Mouse (Mus musculus): Measurements from ENCODE around the gene Dync2li1. TPM values are rescaled to one million over a fixed set of nuclear protein-coding genes. Genes with fewer than 3 reads are reported as not detected.

The Dync2li1 gene
- total RNA-seq (2021) = 1 to 10 TPM; 6.8 TPM
- long read RNA-seq, experiment 1, transcript Dync2li1-201 (13 exons, 1,354 nt) = major isoform, 10 of 11 reads
- long read RNA-seq, experiment 1, partial matches to known transcripts = 0 of 11 reads
- long read RNA-seq, experiment 1, other reads (novel, unspliced or antisense) = 1 of 11 reads
- long read RNA-seq, experiment 2, transcript Dync2li1-201 (13 exons, 1,354 nt) = major isoform, 11 of 12 reads
- long read RNA-seq, experiment 2, partial matches to known transcripts = 0 of 12 reads
- long read RNA-seq, experiment 2, other reads (novel, unspliced or antisense) = 1 of 12 reads

DNA sequence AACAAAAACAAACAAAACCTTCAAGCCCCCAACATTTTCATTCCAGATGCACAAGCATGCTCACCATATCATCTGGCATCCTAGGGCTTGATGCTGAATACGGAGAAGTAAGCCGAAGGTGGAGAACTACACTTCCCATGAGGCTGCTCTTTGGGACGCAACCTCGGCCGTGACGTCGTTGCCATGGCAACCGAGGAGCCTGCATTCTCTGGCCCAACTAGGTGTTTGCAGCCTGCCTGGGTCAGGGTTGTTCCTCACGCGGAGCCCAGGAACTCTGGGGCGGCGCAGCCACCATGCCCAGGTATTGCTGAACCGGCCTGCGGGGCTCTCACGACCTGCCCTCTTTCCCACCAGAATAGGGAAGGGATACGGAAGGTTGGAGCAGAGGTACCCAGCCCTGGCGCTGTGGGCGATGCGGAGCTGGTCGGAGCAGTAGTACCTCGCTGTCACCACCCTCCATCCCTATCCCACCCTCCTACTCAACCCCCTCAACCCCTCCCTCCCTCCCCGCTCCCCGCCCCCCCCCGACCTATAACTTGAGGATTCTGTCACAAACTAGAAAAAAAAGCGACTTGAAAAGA lies at the start of gene Dync2li1:
Gene Dync2li1, plus strand, starts transcription at position 221 of the 581 bp plus-strand sequence.
- DNase-seq (ENCODE audit: low spot score in 2 of 2) = peak; percentile 65 to 87

DNA sequence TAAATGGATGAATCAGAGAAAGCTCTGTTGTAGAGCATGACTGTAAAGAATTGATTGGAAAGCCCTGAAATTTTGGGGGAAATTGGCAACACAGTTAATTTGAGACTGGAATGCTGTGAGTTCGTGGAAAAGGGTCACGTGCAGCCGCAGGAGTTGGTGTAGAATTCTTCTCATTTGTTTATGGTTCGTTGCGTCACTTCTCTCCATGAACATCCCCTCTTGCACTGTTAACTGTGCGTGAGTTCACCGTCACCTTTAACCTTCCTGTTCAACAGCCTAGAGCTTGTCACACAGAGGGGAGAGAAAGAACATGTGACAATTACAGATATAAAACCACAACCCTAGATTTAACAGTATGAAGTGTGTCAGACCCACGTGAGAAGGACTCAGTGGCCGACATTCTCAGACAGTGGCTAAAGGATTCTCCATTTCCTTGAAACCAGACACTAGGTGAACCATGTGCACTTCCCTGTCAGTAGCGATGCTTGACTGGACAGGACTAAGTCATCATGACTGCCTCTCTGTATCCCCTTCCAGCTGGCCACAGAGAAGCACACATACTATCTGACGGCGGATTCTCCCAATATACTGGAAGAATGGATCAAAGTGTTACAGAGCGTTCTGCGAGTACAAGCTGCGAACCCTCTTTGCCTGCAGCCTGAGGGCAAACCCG lies 49.5 kb upstream of the Dync2li1 start:
- no peak for DNase-seq (ENCODE audit: low spot score in 2 of 2)

DNA sequence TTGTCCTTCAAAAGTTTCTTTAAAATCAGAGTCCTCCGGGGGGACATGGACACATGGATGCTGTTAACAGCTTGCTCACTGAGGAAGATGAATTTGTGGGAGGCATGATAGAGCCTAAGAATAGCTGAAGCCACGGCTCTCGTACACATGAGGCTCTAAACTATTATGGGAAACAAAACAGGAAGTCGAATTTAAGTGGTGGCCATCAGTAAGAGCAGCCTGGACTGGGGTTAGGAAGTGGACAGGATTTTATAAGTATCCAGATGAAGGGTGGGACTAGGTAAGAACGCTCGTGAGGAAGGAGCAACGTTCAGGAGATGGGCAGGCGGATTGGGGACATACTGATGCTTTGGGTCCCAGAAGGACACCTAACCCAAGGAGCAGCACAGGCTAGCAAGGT lies 47.0 kb upstream of the Dync2li1 start:
- DNase-seq (ENCODE audit: low spot score in 2 of 2) = no peak

DNA sequence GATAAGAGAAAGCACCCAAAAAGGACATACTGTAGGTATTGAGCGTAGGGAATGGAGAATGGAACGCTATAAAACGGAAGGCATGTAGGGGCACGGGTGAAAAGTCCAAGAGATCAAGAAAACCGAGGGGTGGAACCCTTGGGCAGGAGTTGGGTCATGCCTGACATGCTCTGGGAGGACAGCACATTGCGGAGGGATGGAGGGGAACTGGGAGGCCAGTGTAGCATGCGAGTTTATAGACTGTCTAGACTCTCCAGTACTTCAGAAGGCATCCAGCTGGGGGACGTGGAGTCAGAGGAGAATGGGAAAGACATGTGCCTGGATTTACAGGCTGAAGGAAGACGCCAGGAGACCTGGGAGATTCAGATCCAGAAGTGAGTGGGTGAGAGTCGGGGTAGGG lies 46.5 kb upstream of the Dync2li1 start:
- no peak for DNase-seq (ENCODE audit: low spot score in 2 of 2)

DNA sequence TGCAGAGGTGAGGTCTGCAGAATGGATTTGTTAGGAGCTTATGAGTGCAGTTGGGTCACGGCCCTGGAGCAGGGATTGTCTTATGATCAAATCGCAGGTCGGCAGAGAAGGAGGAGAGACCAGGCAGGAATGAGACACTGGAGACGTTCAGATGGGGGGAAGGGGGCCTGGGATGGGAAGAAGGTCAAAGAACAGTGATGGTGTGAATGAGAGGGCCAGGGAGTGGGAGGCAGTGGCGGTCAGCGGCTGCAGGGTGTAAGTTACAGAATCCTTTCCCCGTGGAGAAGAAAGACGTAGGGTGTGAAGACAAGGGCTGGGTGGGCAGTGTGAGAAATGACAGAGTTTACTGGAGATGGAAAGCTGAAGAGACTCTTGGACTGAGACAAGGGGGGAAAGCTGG lies 45.5 kb upstream of the Dync2li1 start:
- DNase-seq (ENCODE audit: low spot score in 2 of 2) = no peak

DNA sequence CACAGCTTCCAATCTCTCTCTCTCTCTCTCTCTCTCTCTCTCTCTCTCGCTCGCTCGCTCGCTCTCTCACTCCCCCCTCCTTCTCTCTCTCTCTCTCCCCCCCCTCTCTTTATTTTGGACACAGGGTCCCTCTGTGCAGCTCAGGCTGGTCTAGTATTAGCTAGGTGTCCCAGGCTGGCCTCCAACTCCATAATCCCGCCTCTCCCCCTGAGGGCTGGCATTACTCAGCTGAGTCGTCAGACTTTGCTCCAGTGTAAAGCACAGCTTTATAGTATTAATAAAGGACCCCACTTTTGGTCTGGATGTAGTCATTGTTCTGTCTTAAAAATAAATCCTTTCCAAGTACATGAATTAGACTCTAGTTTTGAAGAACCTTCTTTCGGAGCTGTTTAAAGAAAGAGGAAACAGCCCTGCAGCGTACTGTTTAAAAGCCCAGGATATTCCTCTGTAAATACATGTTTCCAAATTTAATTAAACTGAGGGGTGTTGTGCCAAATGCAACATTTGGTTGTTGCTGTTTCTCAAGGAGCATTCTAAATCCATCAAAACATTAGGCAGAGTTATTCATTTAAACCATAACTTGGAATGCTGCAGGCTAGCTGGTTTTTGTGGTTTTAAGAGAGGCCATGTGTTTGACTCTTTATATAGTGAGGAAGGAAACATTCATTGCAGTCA lies 44.4 kb upstream of the Dync2li1 start:
- no peak for DNase-seq (ENCODE audit: low spot score in 2 of 2)

DNA sequence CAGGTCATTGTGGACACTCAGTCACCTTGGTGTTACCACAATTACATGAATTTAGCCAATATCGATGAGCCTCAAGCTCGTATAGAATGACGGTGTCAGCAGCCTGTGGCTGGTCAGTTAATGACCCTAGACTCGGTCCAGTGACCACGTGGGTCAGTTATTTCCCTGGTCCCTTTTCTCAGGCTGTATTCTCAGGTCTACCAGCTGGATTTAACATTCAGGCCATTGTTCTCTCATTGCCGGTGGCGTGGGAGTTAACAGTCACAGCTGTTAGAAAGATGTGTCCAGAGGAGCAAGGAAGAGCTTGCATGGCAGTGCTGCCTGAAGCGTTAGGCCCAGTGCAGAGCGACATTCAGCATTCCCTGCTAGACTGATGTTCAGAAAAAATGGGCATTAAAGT lies 42.2 kb upstream of the Dync2li1 start:
- DNase-seq (ENCODE audit: low spot score in 2 of 2) = no peak

DNA sequence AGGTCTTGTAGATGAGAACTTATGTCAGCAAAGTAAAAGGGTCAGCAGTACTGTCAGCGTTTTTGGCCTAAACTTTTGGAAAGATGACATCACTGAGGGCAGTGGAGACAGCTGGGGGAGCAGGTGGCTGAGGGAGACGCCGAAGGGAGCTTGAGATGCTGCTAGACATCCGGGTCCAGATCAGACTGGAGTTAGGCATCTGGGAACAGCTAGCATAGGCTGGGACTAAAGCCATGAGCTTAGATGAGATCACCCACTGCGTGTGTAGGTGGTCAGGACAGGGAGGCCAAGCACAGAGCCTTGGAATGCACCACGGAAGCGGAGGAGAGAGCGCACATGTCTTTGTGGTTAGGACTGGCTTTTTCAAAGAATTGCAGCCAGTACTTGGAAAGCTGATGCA lies 41.2 kb upstream of the Dync2li1 start:
- DNase-seq (ENCODE audit: low spot score in 2 of 2) = peak; percentile 30 to 66

DNA sequence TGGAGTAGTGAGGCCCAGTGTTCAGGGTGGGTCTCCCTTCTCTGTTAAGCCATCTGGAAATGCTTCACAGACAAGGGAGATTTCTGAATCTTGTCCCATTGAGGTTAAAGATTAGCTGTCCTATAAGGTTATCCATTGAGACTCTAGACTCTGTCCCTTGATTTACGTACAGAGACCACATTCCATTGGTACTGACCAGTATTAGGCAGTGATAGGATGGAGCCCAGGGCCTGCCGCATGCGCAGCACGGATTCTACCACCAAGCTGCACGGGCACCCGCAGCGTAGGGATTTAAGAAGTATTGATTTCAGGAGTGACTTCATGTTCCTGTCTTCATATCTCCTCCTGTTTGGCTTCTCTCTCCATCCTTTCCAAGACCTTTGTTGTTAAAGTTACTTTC lies 36.2 kb upstream of the Dync2li1 start:
- DNase-seq (ENCODE audit: low spot score in 2 of 2) = no peak

DNA sequence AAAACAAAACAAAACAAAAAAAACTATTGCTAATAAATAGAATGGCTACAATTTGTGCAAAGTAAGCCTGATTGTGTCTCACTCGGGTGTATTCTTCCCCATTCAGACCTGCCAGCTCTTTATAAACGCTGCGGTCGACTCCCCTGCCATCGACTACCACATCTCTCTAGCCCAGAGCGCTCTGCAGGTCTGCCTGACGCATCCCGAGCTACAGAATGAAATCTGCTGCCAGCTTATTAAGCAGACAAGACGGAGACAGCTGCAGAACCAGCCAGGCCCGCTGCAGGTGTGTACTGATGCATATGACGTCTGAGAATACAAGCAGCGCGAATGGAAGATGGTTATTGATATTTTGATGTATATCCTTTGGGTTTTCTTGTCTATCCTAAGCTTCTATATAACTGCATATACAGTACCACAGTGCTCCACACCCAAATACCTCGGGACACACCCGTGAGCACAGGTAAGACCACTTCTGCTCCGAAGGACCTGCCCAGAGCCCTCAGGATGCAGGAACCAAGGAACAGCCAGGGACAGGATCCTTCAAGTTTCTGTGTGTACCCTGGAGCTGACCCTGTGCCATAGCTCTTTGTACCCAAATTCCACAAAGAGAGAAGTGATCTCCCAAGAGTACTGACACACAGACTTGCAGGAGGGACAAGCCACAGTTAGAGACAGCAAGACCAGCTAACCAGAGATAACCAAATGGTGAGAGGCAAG lies 34.7 kb upstream of the Dync2li1 start:
- DNase-seq (ENCODE audit: low spot score in 2 of 2) = no peak

DNA sequence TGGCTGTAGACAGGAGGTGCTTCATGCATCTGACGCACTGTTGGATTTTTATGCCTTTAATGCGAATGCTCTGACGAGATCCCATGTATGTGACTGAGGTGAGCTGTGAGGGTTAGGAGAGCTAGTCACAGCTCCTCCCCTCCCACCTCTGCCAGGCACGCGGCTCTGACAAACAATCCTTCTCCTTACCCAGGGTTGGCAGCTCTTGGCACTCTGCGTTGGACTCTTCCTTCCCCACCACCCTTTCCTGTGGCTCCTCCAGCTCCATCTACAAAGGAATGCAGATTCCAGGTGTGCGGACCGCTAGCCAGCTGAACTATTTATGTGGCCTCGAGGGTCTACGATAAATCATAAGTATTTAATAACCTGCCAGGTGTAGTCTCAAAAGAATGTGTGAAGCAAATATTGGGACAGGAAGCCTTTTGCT lies 30.3 kb upstream of the Dync2li1 start:
- DNase-seq (ENCODE audit: low spot score in 2 of 2) = no peak

DNA sequence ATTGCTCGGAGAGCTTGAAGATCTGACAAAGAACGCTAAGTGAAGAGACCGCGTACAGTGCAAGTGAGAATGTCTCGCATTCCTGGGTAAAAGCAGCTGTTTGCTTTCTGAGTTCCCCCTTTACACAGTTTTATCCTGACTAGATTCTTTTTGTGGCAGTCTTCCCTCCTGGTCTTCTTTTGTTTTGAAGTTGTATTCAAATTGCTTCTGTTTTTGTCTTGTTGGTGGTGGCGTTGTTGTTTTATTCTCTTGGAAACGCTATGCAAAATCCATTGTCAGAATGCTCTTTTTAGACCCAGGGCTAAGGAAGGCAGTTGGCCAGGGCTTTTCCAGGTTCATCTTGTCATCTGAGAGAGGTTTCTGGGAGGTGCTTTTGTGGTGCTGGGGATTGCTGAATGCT lies 29.8 kb upstream of the Dync2li1 start:
- DNase-seq (ENCODE audit: low spot score in 2 of 2) = no peak

DNA sequence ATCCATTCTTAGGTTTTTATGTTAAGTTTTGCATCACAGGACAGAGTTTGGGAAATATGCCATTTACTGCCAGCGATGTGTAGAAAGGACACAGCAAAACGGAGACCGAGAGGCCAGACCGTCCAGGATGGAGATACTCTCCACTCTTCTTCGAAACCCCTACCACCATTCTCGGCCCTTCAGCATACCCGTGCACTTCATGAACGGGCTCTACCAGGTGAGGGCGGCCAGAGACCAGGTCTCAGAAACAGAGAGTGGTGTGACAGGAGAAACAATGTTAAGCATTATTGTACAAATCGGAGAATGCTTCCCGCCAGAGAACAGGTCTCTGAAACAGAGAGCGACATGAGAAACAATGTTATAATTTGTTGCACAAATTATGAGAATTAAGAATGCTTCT lies 28.4 kb upstream of the Dync2li1 start:
- no peak for DNase-seq (ENCODE audit: low spot score in 2 of 2)

DNA sequence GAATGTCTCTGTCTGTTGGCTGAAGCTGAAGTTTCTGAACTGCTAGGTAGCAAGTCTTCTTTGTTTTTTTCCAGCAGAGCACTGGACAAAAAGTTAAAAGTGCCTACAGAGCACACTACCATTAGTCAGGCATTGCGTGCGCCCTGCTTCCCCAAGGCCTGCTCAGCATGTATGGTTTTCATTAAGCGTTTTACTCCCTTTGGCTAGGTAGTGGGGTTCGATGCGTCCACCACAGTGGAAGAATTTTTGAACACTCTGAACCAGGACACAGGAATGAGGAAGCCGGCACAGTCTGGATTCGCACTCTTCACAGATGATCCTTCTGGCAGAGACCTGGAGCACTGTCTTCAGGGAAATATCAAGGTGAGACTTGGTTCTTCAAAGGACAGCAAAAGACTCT lies 27.4 kb upstream of the Dync2li1 start:
- no peak for DNase-seq (ENCODE audit: low spot score in 2 of 2)

DNA sequence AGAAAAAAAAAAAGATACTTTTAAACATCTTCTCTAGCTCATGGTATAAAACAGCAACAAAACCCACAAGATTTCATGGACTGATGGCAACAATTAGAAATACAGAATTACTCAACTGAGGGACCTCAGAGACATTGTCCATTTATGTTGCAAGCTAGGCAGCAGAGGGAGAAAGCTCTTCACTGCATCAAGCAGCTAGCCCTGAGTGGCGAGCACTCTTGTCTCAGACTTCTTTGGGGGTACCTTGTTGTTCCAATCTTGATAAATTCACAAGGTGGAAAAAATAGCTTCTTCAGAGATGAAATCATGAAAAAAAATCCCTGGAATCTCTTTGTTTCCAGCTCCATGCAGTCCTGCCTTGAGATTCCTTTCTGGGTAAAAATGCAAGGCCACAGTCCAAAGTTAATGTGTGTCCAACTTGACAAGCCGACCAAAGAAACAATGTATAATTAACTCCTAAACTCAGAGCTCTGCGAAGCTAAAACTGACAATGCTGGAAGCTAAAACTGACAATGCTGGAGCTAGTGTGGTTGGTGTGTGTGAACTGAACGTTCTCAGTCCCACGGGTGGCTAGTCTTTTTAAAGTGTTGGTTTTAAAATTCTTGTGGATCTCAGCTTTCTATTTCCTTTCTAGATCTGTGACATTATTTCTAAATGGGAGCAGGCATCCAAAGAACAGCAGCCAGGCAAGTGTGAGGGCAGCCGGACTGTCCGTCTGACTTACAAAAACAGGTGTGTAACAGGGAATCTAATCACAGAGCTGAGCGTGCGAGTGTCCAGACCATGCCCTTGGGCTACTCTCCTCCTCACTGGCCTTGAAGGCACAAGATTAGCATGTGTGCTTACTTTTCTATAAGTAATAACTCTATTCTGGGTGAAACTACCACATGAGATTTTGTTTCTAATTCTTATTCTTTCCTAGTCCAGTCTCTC lies 26.0 kb upstream of the Dync2li1 start:
- DNase-seq (ENCODE audit: low spot score in 2 of 2) = no peak

DNA sequence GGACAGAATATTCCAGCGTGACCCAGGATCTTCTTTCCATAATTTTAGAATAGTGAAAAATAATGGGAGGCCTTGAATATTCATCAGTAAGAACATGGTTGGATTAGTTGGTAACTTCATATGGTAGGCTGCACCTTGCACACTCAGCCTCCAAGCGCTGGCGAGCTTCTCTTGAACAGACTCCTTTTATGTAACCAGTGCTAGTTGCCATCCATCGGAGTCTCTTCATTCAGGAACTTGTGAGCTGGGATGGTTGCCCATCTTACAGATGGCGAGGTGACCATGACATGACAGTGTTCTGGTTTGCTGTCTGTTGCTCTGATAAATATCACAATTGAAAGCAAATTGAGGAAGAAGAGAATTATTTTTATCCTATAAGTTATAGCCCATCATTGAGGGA lies 24.5 kb upstream of the Dync2li1 start:
- no peak for DNase-seq (ENCODE audit: low spot score in 2 of 2)

DNA sequence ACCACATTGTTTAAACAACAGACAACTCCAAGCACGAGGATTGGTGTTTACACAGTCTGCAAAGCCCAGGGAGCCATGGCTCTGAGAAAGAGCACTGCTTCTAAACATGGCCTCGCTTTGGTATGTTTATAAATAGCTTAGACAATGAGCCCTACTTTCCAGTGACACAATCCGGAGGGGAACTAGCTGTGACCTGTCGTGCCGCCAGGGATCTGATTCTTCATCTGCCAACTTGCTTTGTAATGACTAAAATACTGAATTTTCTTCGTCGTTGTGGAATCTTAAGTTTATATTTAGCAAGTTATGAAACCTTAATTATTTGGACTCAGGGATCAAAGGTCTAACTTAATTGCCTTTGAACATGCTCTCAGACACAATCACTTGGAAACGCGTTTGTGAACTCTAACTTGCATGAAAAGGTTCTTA lies 23.1 kb upstream of the Dync2li1 start:
- DNase-seq (ENCODE audit: low spot score in 2 of 2) = no peak

DNA sequence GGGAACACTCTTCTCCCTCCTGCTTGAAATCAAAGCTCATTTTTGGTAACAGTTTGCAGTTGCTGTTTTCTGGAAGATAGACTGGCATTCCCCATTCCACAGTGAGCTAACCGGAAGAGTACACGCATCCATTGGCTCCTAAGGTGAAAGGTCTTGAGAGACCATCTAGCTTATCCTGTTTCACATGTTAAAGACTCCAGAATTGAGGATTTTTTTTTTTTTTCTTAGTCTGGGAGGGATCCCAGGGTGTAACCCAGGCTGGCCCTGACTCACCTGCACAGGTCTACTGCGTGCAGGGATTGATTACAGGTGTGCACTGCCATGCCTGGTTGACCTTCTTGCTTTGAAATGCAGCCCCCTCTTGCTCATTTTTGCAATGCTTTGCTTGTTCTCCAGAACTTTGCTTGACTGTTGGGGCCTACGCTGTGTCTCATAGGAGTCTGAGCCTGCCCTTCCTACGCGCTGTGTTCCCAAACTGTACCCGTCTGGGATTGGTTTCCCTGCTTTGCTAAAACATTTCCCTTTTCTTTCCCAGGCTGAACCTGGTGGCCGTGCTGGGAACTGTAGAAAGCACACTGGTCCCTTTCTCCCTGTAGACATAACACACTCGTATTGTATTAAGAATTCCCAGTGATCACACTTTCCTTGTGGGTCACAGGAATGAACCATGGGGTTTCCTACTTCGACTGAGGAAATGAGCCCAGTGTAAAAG lies 22.4 kb upstream of the Dync2li1 start:
- no peak for DNase-seq (ENCODE audit: low spot score in 2 of 2)

DNA sequence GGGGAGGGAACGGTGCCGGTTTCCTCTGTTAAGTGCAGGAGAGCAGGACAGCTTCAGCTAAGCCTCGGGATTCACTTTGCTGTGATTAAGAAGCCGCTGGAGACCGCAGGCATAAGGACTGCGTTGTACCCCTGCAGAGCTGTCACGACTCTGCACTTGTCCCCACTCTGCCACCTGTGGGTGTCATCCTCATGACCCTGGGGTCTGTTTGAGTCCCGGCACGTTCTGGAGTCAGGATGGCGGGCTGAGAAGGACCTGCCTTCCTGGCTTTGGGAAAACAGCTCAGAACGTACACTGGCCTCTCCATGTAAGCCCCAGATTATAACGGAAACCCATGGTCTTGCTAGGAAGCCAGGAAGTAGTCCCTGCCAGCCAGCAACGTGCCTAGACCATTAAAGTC lies 19.3 kb upstream of the Dync2li1 start:
- no peak for DNase-seq (ENCODE audit: low spot score in 2 of 2)

DNA sequence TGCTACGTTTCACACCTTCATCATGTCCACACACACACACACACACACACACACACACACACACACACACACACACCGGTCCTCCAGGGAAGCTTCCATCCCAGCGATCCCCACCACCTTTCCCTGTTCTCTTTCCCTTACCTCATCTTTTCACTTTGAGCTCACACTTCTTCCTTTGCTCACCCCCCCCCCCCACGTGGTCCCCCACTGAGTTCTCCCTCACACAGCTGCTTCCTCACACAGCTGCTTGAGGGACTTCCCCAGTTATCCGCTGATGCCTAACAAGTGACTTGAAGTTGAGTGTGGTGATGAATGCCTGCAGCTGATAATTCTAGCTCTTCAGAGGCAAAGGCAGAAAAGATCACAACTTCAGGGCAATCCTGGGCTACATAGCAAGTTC lies 18.7 kb upstream of the Dync2li1 start:
- DNase-seq (ENCODE audit: low spot score in 2 of 2) = no peak
